Mouse (Mus musculus): ENCODE results near the gene Zfp985.

- TF ChIP-seq CTCF (IDR thresholded peaks at IDR 0.05; ENCODE audit: low read depth, low read length) = no peak
- no peak for TF ChIP-seq GATA1 (IDR thresholded peaks at IDR 0.05; ENCODE audit: borderline replicate concordance, low read length)
Observed at GRCm38 (mm10) chr4:147603806-147604205, 50.7 kb downstream of the Zfp985 start.

Measured in G1E (cell line).